9 mouse cellular contexts compared by ENCODE assay signal in genomic region chr8:70833520-70833919, GRCm38 (mm10). TPM values are rescaled to one million over a fixed set of nuclear protein-coding genes. Genes with fewer than 3 reads are reported as not detected.
A peak's percentile ranks its signal among the peaks of the same experiment; 100 is the strongest.
DNase-seq lines count a peak whose midpoint lies in the region; ATAC-seq and TF ChIP-seq lines count a peak whose summit lies in the region.
"Had no signal": no experiment of that assay in that cellular context is flagged by ENCODE, and none has a peak within 500 bp of the region (broad histone marks: within the 10 kb centered on the region; RNA-seq: fewer than 3 reads in every experiment).

No protein-coding gene starts in this region.

- no peak overlapping the region for H3K4me2 ChIP-seq in hindbrain, postnatal 0 days (ENCODE audit: low read depth, low read length)
- H3K4me2 ChIP-seq in midbrain, embryonic 15.5 days, result no peak overlapping the region
- H3K4me2 ChIP-seq: limb, embryonic 13.5 days had no signal

- TF ChIP-seq CTCF in hindbrain, postnatal 0 days (IDR thresholded peaks at IDR 0.05; ENCODE audit: low read depth), result no peak

- H3K9ac ChIP-seq in hindbrain, postnatal 0 days (replicated peaks; ENCODE audit: low read length), result no peak overlapping the region
- no peak overlapping the region for H3K9ac ChIP-seq in midbrain, embryonic 15.5 days

- H3K27me3 ChIP-seq in hindbrain, embryonic 10.5 days (ENCODE audit: insufficient read depth, poor library complexity, severe bottlenecking), result no peaks in the 10 kb centered on the region
- H3K27me3 ChIP-seq in hindbrain, postnatal 0 days (ENCODE audit: insufficient read depth, low read length), result no peaks in the 10 kb centered on the region
- no peaks in the 10 kb centered on the region for H3K27me3 ChIP-seq in midbrain, embryonic 15.5 days (replicated peaks)
- H3K27me3 ChIP-seq: limb, embryonic 13.5 days had no signal

- peaks cover 27% of the 10 kb centered on the region for H3K36me3 ChIP-seq in hindbrain, embryonic 10.5 days
- no peaks in the 10 kb centered on the region for H3K36me3 ChIP-seq in hindbrain, postnatal 0 days (ENCODE audit: insufficient read depth, low read length)
- no peaks in the 10 kb centered on the region for H3K36me3 ChIP-seq in midbrain, embryonic 15.5 days (replicated peaks)

- DNase-seq in hindbrain, embryonic 10.5 days (ENCODE audit: low spot score), result no peak
- no peak for DNase-seq in hindbrain, postnatal 0 days (ENCODE audit: low spot score)
- peak; percentile 89 for DNase-seq in Muller cell, postnatal 12 days (ENCODE audit: inconsistent ontology term)
- peak; percentile 95 for DNase-seq in gastrocnemius, adult 18-20 months (ENCODE audit: low spot score)
- DNase-seq in kidney, postnatal 10 days, result peak; percentile 59
- no peak for DNase-seq in spleen, postnatal 4 days (ENCODE audit: low spot score in 2 of 2)

- no peak for ATAC-seq in hindbrain, postnatal 0 days
- peak; percentile 46; the same call in 1 of the 2 replicates for ATAC-seq in megakaryocyte-erythroid progenitor cell, adult 5-6 weeks (replicated peaks; ENCODE audit: low FRiP score, low TSS enrichment, poor library complexity, severe bottlenecking)
- no peak for ATAC-seq in midbrain, embryonic 15.5 days (replicated peaks)

- no peak overlapping the region for H3K4me3 ChIP-seq in hindbrain, embryonic 10.5 days
- H3K4me3 ChIP-seq in hindbrain, postnatal 0 days (ENCODE audit: low read length), result no peak overlapping the region
- no peak overlapping the region for H3K4me3 ChIP-seq in midbrain, embryonic 15.5 days
- H3K4me3 ChIP-seq: limb, embryonic 13.5 days had no signal

- peaks cover 29% of the 10 kb centered on the region for H3K4me1 ChIP-seq in hindbrain, embryonic 10.5 days (replicated peaks)
- H3K4me1 ChIP-seq in hindbrain, postnatal 0 days (ENCODE audit: insufficient read depth, low read length), result 0 out of 2 replicates have a peak, but pooled peaks cover 2% of the 10 kb centered on the region
- H3K4me1 ChIP-seq in midbrain, embryonic 15.5 days, result peaks cover 3% of the 10 kb centered on the region

- WGBS in hindbrain, embryonic 10.5 days, result 46% methylated on average over 15 of the region's 15 CpGs
- WGBS in hindbrain, postnatal 0 days, result 33% methylated on average over 15 of the region's 15 CpGs
- 46% methylated on average over 15 of the region's 15 CpGs for WGBS in midbrain, embryonic 15.5 days

- H3K9me3 ChIP-seq in hindbrain, embryonic 10.5 days, result no peaks in the 10 kb centered on the region
- no peaks in the 10 kb centered on the region for H3K9me3 ChIP-seq in hindbrain, postnatal 0 days (ENCODE audit: low read length)
- no peaks in the 10 kb centered on the region for H3K9me3 ChIP-seq in midbrain, embryonic 15.5 days
- H3K9me3 ChIP-seq: limb, embryonic 13.5 days had no signal

- peak overlapping the region; percentile 62; the same call in 1 of the 2 replicates for H3K27ac ChIP-seq in hindbrain, embryonic 10.5 days
- H3K27ac ChIP-seq in hindbrain, postnatal 0 days, result no peak overlapping the region
- no peak overlapping the region for H3K27ac ChIP-seq in midbrain, embryonic 15.5 days
- H3K27ac ChIP-seq: limb, embryonic 13.5 days had no signal

RNA-seq across cellular contexts. Expression of gene Arrdc2, which starts 6.0 kb away (rescaled TPM):
- polyA plus RNA-seq in hindbrain, embryonic 10.5 days (2016; fragmentation: Nextera tagmentation; extraction: Ambion mirVana), result 7.3 and 8.7 TPM in 2 replicates
- total RNA-seq in hindbrain, postnatal 0 days (2014; rRNA removed), result 12.1 and 17.1 TPM in 2 replicates
- polyA plus RNA-seq in hindbrain, postnatal 0 days (2015; fragmentation: Nextera tagmentation; extraction: Ambion mirVana), result 4.6 and 4.9 TPM in 2 replicates
- total RNA-seq in gastrocnemius, adult 18-20 months (2021), result 100 to 1,000 TPM in 1 of 2 experiments, 10 to 100 TPM in 1; 58.3 to 202 TPM
- 27.6 and 29.1 TPM in 2 replicates for total RNA-seq in megakaryocyte-erythroid progenitor cell, adult 5-6 weeks (2014; fragmentation: Nextera tagmentation)
- 8.0 and 11.8 TPM in 2 replicates for total RNA-seq in megakaryocyte-erythroid progenitor cell, adult 5-6 weeks (2017)
- polyA plus RNA-seq in midbrain, embryonic 15.5 days (2015; fragmentation: Nextera tagmentation; extraction: Ambion mirVana), result 8.1 and 8.6 TPM in 2 replicates

RNA-seq across cellular contexts. Expression of gene Il12rb1, which starts 25.3 kb away (rescaled TPM):
- polyA plus RNA-seq in hindbrain, embryonic 10.5 days (2016; fragmentation: Nextera tagmentation; extraction: Ambion mirVana), result 0.05 TPM in 1 of 2 replicates, not detected in the other
- not detected in 2 replicates for total RNA-seq in hindbrain, postnatal 0 days (2014; rRNA removed)
- polyA plus RNA-seq in hindbrain, postnatal 0 days (2015; fragmentation: Nextera tagmentation; extraction: Ambion mirVana), result not detected in 2 replicates
- under 1 TPM in 1 of 2 experiments, not detected in 1; 0.07 TPM for total RNA-seq in gastrocnemius, adult 18-20 months (2021)
- total RNA-seq in megakaryocyte-erythroid progenitor cell, adult 5-6 weeks (2014; fragmentation: Nextera tagmentation), result 0.31 and 0.79 TPM in 2 replicates
- 1.6 and 2.0 TPM in 2 replicates for total RNA-seq in megakaryocyte-erythroid progenitor cell, adult 5-6 weeks (2017)
- 0.10 and 0.36 TPM in 2 replicates for polyA plus RNA-seq in midbrain, embryonic 15.5 days (2015; fragmentation: Nextera tagmentation; extraction: Ambion mirVana)

RNA-seq across cellular contexts. Expression of gene Mast3, which starts 28.7 kb away (rescaled TPM):
- polyA plus RNA-seq in hindbrain, embryonic 10.5 days (2016; fragmentation: Nextera tagmentation; extraction: Ambion mirVana), result 11.4 and 18.2 TPM in 2 replicates
- total RNA-seq in hindbrain, postnatal 0 days (2014; rRNA removed), result 35.2 and 42.1 TPM in 2 replicates
- 16.2 and 16.7 TPM in 2 replicates for polyA plus RNA-seq in hindbrain, postnatal 0 days (2015; fragmentation: Nextera tagmentation; extraction: Ambion mirVana)
- total RNA-seq in gastrocnemius, adult 18-20 months (2021), result 1 to 10 TPM; 2.7 TPM
- 44.0 and 54.3 TPM in 2 replicates for total RNA-seq in megakaryocyte-erythroid progenitor cell, adult 5-6 weeks (2014; fragmentation: Nextera tagmentation)
- total RNA-seq in megakaryocyte-erythroid progenitor cell, adult 5-6 weeks (2017), result 6.2 and 7.3 TPM in 2 replicates
- polyA plus RNA-seq in midbrain, embryonic 15.5 days (2015; fragmentation: Nextera tagmentation; extraction: Ambion mirVana), result 26.4 and 26.9 TPM in 2 replicates

RNA-seq across cellular contexts. Expression of gene Kcnn1, which starts 29.5 kb away (rescaled TPM):
- 6.2 and 19.3 TPM in 2 replicates for polyA plus RNA-seq in hindbrain, embryonic 10.5 days (2016; fragmentation: Nextera tagmentation; extraction: Ambion mirVana)
- 29.8 and 33.6 TPM in 2 replicates for total RNA-seq in hindbrain, postnatal 0 days (2014; rRNA removed)
- polyA plus RNA-seq in hindbrain, postnatal 0 days (2015; fragmentation: Nextera tagmentation; extraction: Ambion mirVana), result 7.8 and 10.8 TPM in 2 replicates
- total RNA-seq in gastrocnemius, adult 18-20 months (2021), result 10 to 100 TPM; 18.2 to 21.1 TPM
- 0.32 TPM in 1 of 2 replicates, not detected in the other for total RNA-seq in megakaryocyte-erythroid progenitor cell, adult 5-6 weeks (2014; fragmentation: Nextera tagmentation)
- 2.9 TPM in 1 of 2 replicates, not detected in the other for total RNA-seq in megakaryocyte-erythroid progenitor cell, adult 5-6 weeks (2017)
- 19.0 and 20.6 TPM in 2 replicates for polyA plus RNA-seq in midbrain, embryonic 15.5 days (2015; fragmentation: Nextera tagmentation; extraction: Ambion mirVana)

RNA-seq across cellular contexts. Expression of gene Ccdc124, which starts 40.2 kb away (rescaled TPM):
- 172 and 182 TPM in 2 replicates for polyA plus RNA-seq in hindbrain, embryonic 10.5 days (2016; fragmentation: Nextera tagmentation; extraction: Ambion mirVana)
- total RNA-seq in hindbrain, postnatal 0 days (2014; rRNA removed), result 36.0 and 45.1 TPM in 2 replicates
- polyA plus RNA-seq in hindbrain, postnatal 0 days (2015; fragmentation: Nextera tagmentation; extraction: Ambion mirVana), result 145 and 154 TPM in 2 replicates
- total RNA-seq in gastrocnemius, adult 18-20 months (2021), result 10 to 100 TPM; 72.6 to 76.5 TPM
- 28.5 and 47.9 TPM in 2 replicates for total RNA-seq in megakaryocyte-erythroid progenitor cell, adult 5-6 weeks (2014; fragmentation: Nextera tagmentation)
- total RNA-seq in megakaryocyte-erythroid progenitor cell, adult 5-6 weeks (2017), result 30.8 and 51.1 TPM in 2 replicates
- 173 and 180 TPM in 2 replicates for polyA plus RNA-seq in midbrain, embryonic 15.5 days (2015; fragmentation: Nextera tagmentation; extraction: Ambion mirVana)

Comparison
In these comparisons a context has a peak if more than half of its experiments do, and no peak if none do; other contexts are left out.
1. DNase-seq: peak in Muller cell, postnatal 12 days (single experiment), gastrocnemius, adult 18-20 months (single experiment) and kidney, postnatal 10 days (single experiment); none in hindbrain, embryonic 10.5 days (single experiment), hindbrain, postnatal 0 days (single experiment) and spleen, postnatal 4 days (0 of 2).